Mouse (Mus musculus) liver, postnatal 0 days (tissue): ENCODE measurements at regions not wholly inside any gene's neighbourhood (a gene's known extent, or its start where the extent isn't known, plus 50 kb on each side); places are given as distances from the start of the nearest gene placed in this dataset.

Source experiments
- ATAC-seq: fragments of 200-750 bp; cut with Nextera tagmentation; 2 replicates; pipeline ENCODE4 v1.8.0; 2017; ENCODE audit warnings: mild to moderate bottlenecking, moderate library complexity
- DNase-seq: peaks from one replicate; pipeline ENCODE4 v3.0.0-alpha.2; 2016
- H3K27ac ChIP-seq: fragments of 300-500 bp; sonication (generic); 2 replicates; pipeline ENCODE4 v1.5.1; 2014; ENCODE audit warnings: antibody characterized with exemption, moderate library complexity, mild to moderate bottlenecking, low read depth
- H3K27me3 ChIP-seq: fragments of 300-500 bp; sonication (generic); 2 replicates; pipeline ENCODE4 v1.6.1; 2014; ENCODE audit warnings: low read length, control low read depth, mixed read lengths; ENCODE audit not compliant: insufficient read depth
- H3K36me3 ChIP-seq: fragments of 300-500 bp; sonication (generic); replicated peaks from 2 replicates; pipeline ENCODE4 v1.6.1; 2014; ENCODE audit warnings: mild to moderate bottlenecking, control low read depth, low read length, moderate library complexity, mixed read lengths; ENCODE audit not compliant: insufficient read depth
- H3K4me1 ChIP-seq: fragments of 300-500 bp; sonication (generic); 2 replicates; pipeline ENCODE4 v1.6.1; 2014; ENCODE audit warnings: antibody characterized with exemption, mild to moderate bottlenecking, control low read depth; ENCODE audit not compliant: insufficient read depth
- H3K4me2 ChIP-seq: fragments of 300-500 bp; sonication (generic); 2 replicates; pipeline ENCODE4 v1.6.1; 2014; ENCODE audit warnings: low read depth, mild to moderate bottlenecking, low read length, moderate library complexity, mixed read lengths
- H3K4me3 ChIP-seq: fragments of 300-500 bp; sonication (generic); 2 replicates; pipeline ENCODE4 v1.5.1; 2014; ENCODE audit warnings: low read depth, low read length
- H3K9ac ChIP-seq: fragments of 300-500 bp; sonication (generic); replicated peaks from 2 replicates; pipeline ENCODE4 v1.6.1; 2014; ENCODE audit warnings: mild to moderate bottlenecking, moderate library complexity
- H3K9me3 ChIP-seq: fragments of 300-500 bp; sonication (generic); 2 replicates; pipeline ENCODE4 v1.6.1; 2016; ENCODE audit warnings: mild to moderate bottlenecking, control low read depth, low read length, mixed read lengths
- CTCF ChIP-seq: sonication (generic); IDR thresholded peaks from 2 replicates; pipeline ENCODE4 v1.5.1; 2016; ENCODE audit warnings: antibody characterized with exemption, low read depth
- EP300 ChIP-seq: IDR thresholded peaks from 2 replicates; pipeline ENCODE4 v1.6.1; 2016; ENCODE audit warnings: antibody characterized with exemption, low read depth, mild to moderate bottlenecking
- WGBS: fragments of 180-500 bp; shearing (Covaris S2); extraction: QIAGEN DNeasy Blood & Tissue Kit; methylation state at CpG from one replicate; pipeline ENCODE4 v1.1.7; 2014; ENCODE audit not compliant: insufficient replicate concordance; 5-methylcytosine and 5-hydroxymethylcytosine counted together

DNA sequence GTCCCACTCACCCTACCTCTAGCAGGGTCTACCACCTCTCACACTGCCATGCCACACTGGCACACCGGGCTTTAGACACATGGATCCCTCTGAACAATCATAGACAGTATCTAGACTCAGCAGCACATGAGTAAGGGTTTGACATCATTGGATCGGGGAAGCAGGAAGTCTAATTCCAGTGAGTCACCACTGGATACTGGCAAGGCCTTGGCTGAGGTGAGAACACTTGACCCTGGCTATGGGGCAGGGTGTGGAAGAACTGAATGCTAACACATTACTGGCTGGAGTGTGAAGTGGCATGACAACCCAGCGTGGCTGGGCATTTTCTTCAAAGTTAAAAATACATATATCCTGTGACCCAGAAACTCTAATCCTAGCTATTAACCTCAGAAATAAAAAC, 114.4 kb downstream of the H2afy start:
- TF ChIP-seq EP300 = no peak
- no peak for TF ChIP-seq CTCF
- H3K9ac ChIP-seq = no peak overlapping the region
- no peak overlapping the region for H3K4me3 ChIP-seq
- H3K27me3 ChIP-seq = no peaks in the 10 kb centered on the region
- DNase-seq (no peak), ATAC-seq (no peak)
- H3K36me3 ChIP-seq = no peaks in the 10 kb centered on the region
- 75% methylated on average over 3 of the region's 3 CpGs for WGBS
- no peaks in the 10 kb centered on the region for H3K9me3 ChIP-seq
- no peak overlapping the region for H3K4me2 ChIP-seq
- H3K4me1 ChIP-seq = no peaks in the 10 kb centered on the region
- no peak overlapping the region for H3K27ac ChIP-seq

- Histone ChIP-seq H3K4me3 (no peak overlapping the region), H3K27me3 (no peaks in the 10 kb centered on the region), H3K9me3 (no peaks in the 10 kb centered on the region; the same call in 1 of the 2 replicates), H3K36me3 (no peaks in the 10 kb centered on the region), H3K27ac (no peak overlapping the region), H3K4me1 (no peaks in the 10 kb centered on the region), H3K4me2 (no peak overlapping the region), H3K9ac (no peak overlapping the region)
- no peak for DNase-seq
- ATAC-seq = no peak
- no peak for TF ChIP-seq EP300
- TF ChIP-seq CTCF = no peak
Observed at GRCm38 (mm10) chr13:56014006-56014405, 122.2 kb downstream of the H2afy start.

- Histone ChIP-seq H3K4me3 (no peak overlapping the region), H3K27me3 (no peaks in the 10 kb centered on the region), H3K4me1 (no peaks in the 10 kb centered on the region), H3K36me3 (no peaks in the 10 kb centered on the region), H3K9me3 (no peaks in the 10 kb centered on the region; the same call in 1 of the 2 replicates), H3K9ac (no peak overlapping the region), H3K27ac (no peak overlapping the region), H3K4me2 (no peak overlapping the region)
- ATAC-seq = no peak
- 58% methylated on average over 6 of the region's 6 CpGs for WGBS
- no peak for DNase-seq
- TF ChIP-seq EP300 (no peak), CTCF (no peak)
Observed at GRCm38 (mm10) chr13:56010416-56010815, 125.7 kb downstream of the H2afy start.

GRCm38 (mm10) chr13:56006827-56007226, 129.3 kb downstream of the H2afy start:
- WGBS = 65% methylated on average over 2 of the region's 2 CpGs
- no peak for ATAC-seq

GRCm38 (mm10) chr13:56005746-56006145, 130.4 kb downstream of the H2afy start:
- 74% methylated on average over 3 of the region's 3 CpGs for WGBS
- ATAC-seq = no peak

More at GRCm38 (mm10) chr13:56006827-56007226, 129.3 kb downstream of the H2afy start:
- Histone ChIP-seq H3K4me1 (no peaks in the 10 kb centered on the region), H3K4me2 (no peak overlapping the region), H3K36me3 (no peaks in the 10 kb centered on the region), H3K9me3 (no peaks in the 10 kb centered on the region), H3K9ac (no peak overlapping the region), H3K4me3 (no peak overlapping the region), H3K27me3 (no peaks in the 10 kb centered on the region), H3K27ac (no peak overlapping the region)
- TF ChIP-seq EP300 (no peak), CTCF (no peak)
- DNase-seq = no peak

GRCm38 (mm10) chr13:56003724-56004393, 132.3 kb downstream of the H2afy start:
- Histone ChIP-seq H3K27me3 (no peaks in the 10 kb centered on the region), H3K9ac (no peak overlapping the region), H3K4me3 (no peak overlapping the region), H3K4me2 (no peak overlapping the region), H3K4me1 (no peaks in the 10 kb centered on the region), H3K9me3 (no peaks in the 10 kb centered on the region), H3K36me3 (no peaks in the 10 kb centered on the region), H3K27ac (no peak overlapping the region)
- TF ChIP-seq CTCF (no peak), EP300 (no peak)
- no peak for DNase-seq
- WGBS = 68% methylated on average over 18 of the region's 18 CpGs
- 0 out of 2 replicates have a peak, but pooled peaks have one; percentile 13 for ATAC-seq

More at GRCm38 (mm10) chr13:56005746-56006145, 130.4 kb downstream of the H2afy start:
- Histone ChIP-seq H3K36me3 (no peaks in the 10 kb centered on the region), H3K4me1 (no peaks in the 10 kb centered on the region), H3K4me3 (no peak overlapping the region), H3K4me2 (no peak overlapping the region), H3K27ac (no peak overlapping the region), H3K9me3 (no peaks in the 10 kb centered on the region), H3K9ac (no peak overlapping the region), H3K27me3 (no peaks in the 10 kb centered on the region)
- TF ChIP-seq EP300 = no peak
- no peak for TF ChIP-seq CTCF
- DNase-seq = no peak
